Mouse (Mus musculus) layer of hippocampus, adult 9-10 months (tissue): Measurements from ENCODE around the gene Gm30191.
"Not testable (repeated sequence)": the region's sequence is repeated elsewhere in the genome, so short reads cannot be mapped to it uniquely, and the experiment has no call there.

ENCODE experiments used
- DNase-seq: peaks from one replicate; pipeline ENCODE4 v3.0.0; 2022; ENCODE audit warnings: low spot score

The Gm30191 gene

DNA sequence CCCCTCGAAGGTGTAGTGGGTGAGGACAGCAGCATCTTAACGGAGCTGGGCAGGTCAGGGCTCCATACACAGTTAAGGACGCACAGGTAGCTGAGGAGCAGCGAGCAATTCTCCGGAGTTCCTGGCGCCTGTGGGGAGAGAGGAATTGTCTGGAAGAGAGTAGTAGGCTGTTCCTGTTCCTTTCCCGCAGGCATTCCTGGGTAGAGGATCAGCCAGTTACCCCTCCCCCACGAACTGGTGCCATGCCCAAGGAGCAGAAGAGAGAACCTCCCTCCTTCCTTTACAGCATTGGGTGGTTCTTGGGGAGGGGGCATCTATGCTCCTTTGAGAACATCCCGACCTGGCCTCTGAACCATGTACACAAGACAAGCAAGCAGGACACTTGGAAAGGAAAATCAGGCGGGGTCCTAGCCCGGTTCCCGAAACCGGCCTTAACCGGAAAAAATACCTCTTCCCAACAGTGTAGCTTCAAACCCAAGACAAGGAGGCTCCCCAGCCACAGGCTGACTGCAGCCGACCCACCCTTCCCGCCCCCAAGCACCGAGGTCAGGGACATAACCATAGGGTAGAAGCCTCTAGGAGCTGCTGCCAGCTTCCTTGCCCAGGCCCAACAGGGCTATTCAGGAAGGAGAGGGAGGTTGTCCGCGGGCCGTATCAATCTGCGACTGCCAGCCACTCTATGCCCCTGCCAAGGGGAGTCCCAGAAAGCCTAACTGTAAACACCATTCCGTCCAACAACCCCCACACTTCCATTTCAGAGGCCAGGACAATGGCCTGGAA lies 5.6 kb downstream of the Gm30191 start:
- no peak for DNase-seq

DNA sequence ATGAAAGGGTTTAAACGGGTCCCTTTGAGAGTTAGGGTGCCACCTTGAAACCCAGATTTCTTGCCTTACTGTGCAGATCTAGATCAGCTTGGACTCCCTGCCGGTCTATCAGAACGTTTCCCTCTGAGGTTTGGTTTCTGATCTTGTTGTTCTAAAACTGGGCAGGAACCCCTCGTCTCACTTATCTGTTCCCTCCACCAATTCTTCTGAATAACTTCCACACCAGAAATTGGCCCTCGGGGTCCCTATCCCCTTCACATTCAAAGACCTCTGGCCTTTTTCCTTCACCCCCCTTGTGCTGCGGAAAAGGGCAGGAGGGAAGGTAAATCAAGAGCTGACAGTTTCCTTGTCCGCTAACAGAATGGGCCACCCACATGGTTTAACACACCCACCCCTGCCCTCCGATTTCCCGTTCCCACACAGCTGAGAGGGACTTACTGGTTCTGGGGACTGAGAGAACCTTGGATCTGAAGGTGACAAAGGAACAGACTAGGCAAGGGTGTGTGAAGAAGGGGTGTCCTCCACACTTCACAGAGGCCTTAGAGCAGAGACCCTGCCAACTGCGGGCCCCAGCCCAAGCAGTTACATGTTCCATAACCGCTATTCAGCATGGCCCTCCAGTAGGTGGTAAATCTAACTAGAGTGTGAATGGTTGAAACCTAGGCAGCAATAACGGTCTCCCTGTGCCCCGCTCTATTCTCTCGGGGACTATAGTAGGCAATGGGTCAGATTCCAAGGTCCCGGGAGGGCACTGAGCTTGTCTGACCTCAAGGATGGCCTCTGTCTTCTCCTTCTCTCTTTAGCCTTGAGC lies 6.4 kb downstream of the Gm30191 start:
- no peak for DNase-seq

DNA sequence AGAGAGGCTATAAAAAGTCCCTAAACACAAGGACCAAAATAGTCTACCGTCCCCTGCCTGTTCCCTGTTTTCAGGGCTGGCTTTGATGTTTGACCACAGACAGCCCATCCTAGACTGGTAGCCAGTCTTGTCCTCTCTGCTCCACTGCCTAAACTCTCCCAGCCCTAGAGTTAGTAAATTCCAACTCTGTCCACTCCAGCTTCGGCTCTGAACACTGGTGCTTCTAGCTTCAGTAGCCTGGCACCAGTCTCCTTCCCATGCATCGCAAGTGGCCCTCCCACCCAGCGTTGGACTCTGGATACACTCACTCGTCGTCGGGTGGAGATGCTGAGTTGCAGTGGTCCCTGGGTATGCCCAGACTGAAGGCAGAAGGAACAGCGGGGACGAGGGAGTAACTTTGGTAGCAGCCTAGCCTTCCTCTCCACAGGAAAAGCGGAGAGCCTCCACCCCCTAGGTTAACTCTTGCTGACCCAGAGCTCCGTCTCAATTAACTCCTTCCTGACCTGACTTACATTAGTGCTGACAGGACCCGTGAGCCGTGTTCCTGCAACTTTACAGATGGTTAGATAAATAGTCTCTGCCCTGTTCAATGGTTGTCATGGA lies 7.1 kb downstream of the Gm30191 start, which contains the start of gene Grrp1:
Gene Grrp1, minus strand, starts transcription at position 385 of the 603 bp plus-strand sequence.
- no peak for DNase-seq

DNA sequence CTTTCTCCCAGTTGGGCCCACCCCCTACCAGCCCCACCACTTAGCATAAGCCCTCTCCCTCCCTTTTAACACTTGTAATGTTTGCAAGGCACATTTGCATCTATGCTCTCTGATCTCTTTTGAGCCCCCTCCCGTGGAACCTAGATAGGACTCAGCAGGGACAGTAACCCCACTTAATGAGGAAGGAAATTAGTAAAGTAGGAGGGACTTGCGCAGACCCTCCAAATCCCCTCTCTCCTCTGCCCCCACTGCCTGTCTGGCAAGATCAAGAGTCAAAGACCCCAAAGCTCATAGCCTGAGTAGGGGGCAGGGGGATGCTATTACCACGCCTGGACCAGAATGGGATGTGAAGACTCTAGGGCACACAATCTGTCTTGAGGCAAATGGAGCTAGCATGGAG lies 8.1 kb downstream of the Gm30191 start:
- DNase-seq, result no peak

DNA sequence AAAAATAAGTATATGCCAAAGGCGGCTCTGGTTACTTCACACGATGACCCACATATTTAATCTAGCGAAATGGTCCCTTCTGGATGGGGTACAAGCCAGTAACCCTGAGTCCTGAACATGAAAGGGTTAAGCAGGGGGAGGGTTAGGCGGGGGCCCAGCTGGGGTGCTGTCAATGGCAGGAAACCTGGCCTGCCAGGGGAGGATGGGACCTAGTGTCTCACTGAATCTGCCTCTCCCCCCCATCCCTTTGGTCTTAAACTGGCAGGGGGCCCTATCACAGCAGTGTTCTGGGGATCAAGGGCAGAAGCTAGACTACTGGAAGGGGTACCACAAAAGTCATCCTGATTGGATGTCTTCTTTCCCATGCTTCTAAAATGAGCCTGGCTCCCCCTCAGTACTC lies 9.1 kb downstream of the Gm30191 start:
- DNase-seq, result no peak

DNA sequence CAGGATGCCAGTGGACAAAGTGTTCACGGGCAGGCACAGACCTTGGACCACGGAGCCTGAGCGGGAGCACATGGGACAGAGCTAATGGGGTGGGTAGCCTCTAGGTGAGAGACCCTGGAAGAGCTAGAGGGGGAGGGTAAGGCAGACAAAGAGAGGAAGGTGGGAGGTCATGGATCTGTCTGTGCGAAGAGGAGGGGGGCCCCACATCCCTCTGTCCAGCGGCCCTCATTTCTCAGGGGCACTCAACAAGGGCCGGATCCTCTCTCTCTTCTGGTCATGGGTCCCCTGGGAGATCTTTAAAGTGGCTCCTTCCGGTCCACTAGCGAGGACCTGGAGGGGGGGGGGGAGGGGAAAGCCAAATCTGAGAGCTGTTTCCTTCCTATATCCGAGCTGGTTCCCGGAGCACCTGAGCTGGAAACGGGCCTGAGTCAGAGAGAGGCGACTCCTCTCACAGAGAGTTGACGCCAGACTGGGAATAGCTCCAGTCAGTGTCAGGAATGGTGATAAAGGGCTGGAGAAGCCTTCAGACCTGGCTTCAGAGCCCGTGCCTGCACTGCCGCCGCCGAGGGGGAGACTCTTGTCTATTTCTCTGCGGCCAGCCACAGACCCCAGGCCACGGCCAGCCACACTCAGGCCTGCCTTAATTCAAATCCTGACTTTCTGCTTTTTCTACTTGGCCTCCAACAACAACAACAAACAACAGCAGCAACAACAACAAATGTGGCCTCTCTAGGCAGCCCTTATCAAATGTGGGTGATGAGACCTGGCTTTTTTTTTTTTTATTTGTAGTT lies 9.9 kb downstream of the Gm30191 start:
- DNase-seq, result no peak

DNA sequence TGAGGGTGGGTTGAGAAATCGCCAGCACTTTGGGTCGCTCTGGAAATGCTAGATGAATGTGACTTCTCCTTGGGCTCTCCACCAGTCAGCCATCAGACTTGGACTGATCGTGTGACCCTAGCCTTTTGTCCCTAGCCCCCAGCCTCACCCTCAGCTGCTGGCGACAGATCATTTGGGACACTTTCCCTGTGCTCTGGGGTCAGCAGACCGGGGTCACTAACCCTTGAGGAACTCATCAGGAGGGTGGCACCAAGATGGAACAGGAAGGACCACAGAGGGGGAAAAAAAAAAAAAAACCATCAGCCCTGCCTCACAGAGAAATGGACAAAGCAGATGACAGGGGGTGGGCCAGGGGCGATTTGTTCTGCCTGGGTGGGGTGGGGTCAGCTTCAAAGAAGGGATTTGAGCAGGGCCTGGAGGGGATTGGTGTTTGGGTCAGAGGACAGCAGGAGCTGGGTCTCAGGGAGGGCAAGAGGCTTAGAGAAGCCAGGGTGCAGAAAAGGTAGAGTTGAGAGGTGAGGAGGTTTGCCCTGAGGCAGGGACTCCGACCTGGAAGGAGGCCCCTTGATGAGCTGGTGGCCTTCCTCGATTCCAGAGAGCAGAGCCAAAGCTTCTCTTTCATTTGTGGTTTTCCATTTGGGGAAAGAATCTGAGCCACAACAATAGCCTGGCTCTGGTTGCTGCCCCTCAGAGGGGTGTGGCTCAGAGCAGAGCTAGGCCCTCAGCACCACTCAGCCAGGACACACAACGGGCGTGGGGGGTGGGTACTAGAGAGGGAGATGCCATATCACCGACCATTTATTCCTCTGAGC lies 10.7 kb downstream of the Gm30191 start:
- DNase-seq, result no peak

DNA sequence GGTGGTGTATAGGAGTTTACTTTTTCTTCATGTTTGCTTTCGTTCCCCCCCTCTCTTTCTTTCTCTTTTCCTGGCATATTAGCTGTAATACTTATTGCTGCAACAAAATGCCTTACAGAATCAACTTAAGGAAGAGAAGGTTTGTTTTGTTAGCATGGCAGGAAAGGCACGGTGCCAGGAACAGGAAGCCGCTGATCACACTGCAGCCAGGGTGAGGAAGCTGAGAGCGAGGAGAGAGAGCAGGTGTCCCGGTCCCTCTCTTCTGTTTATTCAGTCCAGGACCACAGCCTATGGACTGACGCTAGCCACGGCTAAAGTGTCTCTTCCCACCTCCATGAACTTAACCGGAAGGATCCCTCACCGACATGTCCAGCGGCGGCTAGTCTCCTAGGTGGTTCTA lies 11.6 kb downstream of the Gm30191 start:
- DNase-seq, result no peak

DNA sequence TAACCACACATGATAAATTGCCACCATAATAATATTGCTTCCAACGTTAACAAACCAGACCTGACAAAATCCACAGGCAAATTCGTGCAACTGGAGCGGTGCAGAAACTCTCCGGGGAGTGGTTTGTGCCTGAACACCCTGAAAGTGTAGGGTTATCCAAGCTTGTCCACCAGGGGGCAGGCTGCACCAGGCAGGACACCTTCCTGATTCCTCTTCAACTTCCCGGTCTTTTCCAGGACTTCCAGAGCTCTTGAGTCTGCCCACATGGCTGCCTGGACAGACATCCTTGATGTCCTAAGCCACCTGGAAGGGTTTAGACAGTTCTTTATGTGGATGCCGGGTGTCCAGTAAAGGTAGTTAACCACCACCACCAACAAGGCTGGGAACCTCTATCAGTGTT lies 16.5 kb downstream of the Gm30191 start:
- DNase-seq, result no peak

DNA sequence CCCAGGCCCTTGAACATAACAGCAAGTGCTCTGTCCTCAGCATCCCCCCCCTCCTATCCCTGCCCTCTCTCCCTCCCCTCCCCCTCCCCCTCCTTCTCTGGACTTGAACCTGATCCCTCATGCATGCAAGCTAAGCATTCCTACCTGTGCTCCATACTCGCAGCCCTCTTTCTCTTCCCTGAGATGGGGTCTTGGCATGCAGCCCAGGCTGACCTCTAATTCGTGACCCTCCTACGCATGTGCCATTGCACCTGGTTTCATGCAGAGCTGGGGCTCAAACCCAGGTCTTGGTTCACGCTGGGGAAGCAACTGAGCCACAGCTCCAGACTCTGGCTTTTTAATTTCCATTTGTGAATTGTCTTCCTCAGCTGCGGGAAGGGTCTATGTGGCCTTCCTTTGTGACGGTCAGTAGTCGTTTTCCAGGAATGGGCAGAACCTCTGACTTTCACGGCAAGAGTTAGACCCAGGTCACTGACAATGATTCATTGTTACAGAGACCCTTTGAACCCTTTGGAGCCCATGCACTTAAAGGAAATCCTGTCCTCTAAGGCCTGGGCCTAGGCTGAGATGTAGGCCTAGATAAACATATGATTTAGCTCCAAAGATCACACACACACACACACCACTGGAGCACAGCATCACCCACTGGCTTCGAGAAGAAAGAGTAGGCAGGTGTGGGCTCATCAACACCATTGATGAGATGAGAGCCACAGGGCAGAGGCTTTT lies 19.3 kb downstream of the Gm30191 start:
- DNase-seq, result no peak

DNA sequence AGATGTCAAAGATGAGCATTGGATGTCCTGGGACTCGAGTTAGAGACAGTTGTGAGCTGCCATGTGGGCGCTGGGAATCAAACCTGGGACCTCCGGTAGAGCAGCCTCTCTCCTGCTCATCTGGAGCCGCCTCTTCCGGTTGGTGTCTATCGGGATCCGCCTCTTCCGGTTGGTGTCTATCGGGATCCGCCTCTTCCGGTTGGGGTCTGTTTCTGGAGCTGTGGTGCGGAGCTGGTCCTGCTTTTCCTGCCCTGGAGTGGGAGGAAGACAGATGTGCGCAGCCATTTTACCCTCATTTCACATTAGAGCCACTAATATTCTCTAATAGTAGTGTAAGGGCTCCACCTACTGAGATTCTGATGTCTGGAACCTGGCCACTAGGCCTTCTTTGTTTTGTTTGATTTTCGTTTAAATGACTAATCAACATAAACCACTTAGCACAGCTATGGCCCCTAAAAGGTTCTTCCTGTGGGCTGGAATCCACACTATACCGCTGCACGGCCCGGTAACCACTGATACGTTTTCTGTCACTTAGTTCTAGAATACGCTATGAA lies 21.4 kb downstream of the Gm30191 start:
- DNase-seq, result no peak

DNA sequence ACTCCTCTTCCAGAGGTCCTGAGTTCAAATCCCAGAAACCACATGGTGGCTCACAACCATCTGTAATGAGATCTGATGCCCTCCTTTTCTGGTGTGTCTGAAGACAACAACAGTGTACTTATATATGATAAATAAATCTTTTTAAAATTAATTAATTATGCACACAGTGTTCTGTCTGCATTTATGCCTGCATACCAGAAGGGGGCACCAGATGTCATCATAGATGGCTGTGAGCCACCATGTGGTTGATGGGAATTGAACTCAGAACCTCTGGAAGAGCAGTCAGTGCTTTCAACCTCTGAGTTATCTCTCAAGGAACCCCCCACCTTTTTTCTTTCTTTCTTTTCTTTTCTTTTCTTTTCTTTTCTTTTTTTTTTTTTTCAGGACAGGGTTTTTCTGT lies 22.9 kb downstream of the Gm30191 start:
- DNase-seq, result not testable (repeated sequence)

DNA sequence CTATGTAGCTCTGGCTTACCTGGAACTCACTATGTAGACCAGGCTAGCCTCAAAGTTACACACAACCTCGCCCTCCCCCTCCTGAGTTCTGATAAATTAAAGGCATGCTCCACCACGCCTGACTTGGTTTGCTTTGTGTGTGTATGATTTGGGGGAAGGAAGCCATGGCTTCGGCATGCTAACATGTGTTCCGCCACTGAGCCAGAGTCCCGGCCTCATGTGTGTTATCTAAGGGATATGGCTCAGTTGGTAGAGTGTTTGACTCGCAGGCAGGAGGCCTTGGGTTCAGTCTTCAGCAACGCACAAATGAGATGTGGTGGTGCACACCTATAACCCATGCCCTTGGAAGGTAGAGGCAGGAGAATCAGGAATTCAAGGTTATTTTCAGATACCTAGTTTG lies 25.2 kb downstream of the Gm30191 start:
- no peak for DNase-seq

DNA sequence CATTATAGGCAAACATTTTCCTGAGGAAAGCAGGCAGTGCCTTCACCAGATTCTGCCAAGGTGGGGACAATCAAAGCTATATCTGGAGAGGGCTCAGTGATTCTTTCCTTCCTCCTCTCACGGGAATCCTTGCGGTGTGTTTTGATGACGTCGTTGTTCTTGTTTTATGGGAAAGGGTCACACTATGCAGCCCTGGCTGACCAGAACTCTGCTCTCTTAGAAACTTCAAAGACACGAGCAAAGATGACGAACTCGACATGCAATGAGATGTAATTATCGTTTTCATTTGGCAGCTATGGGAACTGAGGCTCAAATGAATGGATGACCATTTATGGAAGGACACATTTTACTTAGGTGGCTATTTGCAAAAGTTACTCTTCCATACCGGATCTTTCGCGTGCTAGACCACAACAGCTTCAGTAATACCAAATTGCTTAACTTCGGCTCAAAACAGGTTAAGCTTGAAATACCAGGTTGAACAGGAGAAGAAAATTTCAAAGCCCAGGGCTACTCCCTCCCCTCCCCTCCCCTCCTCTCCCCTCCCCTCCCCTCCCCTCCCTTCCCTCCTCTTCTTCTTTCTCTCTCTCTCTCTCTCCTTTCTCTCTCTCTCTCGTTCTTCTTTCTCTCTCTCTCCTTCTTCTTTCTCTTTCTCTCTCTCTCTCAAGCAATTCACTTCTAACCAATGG lies 26.1 kb downstream of the Gm30191 start:
- DNase-seq, result no peak

DNA sequence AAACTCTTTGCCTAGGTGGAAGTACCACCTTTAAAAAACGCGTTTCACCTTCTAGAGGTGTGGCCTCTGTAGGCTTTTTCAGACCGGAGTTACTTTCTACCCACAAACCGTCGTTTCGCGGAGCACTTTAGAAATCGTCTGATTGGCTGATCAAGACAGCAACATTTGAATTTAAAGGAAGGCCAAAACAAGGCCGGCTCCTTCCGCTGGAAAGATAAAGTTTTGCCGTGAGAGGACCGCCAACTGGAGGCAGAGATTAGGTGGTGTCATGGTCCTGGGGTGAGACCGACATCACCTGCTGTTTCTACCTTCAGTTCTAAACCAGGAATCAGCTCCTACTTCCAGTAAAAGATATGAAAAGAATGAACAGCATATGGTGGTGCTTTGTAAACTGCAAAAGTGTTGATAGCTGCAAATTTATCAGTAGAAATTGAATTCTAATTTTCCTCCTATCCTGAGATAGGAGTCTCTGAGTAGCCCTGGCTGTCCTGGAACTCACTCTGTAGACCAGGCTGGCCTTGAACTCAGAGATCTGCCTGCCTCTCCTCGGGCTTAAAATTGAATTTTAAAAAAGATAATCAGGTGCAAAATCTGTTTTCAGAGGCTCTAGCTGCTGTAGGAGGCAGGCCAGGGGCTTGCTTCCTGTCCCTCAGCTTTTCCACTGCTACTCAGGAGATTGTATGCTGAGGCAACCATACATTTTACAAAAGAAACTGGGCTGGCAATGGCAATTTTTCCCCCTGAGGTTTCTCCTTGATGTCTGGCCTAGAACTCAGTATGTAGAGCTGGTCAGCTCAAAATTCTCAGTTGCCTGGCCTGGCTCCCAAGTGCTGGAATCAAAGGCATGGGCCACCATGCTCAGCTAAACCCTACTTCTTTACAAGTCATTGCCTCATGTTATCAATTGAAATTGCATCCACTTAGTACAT lies 26.9 kb downstream of the Gm30191 start:
- DNase-seq, result no peak

DNA sequence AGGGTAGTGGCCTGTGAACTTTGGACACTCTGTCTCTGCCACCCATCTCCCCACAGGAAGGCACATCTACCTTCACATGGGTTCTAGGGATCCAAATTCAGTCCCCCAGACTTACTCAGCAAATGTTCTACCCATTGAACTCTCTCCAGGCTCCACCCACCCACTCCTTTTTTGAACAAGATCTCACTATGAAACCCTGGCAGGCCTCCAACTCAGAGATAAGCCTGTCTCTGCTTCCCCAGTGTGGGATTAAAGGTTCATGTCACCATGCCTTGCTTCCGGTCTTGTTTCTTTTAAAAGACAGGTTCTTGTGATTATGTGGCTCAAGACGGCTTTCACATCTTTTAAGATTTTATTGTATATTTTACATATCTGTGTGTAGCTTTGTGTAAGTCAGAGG lies 38.2 kb downstream of the Gm30191 start:
- DNase-seq, result no peak

DNA sequence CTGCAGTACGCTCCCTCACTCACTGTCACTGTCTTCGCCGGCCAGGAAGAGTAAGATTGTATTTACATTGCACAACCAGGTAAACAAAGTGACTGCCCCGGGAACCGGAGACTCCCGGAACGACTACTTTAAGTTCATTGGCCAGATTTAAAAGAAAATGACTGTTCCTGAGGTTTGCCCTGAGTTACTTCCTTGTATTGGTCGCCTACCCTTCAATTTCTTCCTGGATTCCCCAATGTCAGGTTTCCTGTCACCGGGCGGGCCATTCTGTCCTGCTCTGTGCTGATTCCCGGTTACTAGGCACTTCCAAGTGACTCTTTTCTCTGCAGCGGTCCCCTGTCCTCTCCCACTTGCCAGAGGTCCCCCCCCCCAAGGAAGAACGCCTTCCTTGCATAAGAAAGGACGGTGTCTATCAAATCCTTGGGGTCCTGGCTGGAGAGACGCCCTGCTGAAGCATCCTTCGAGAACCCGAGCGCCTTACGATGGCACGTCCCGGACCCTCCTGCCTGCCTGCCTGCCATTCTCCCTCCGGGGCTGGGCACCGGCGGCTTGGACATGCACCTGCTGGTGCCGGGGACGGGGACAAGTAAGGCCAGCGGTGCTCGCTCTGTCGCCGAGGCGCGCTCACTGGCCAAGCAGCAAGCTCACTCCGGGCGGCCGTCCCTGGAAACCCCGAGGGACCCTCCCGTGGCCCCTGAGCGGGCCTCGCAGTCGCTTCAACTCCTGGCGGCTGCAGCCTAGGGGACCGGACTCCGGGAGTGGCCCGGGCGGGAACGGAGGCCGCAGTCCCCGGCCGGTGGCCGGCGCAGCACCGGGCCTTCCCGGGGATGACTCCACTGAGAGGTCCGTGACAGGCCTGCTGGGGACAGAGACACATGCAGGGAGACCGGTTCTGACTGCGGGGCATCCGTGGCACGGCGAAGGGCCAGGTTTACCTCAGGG lies 39.8 kb downstream of the Gm30191 start:
- DNase-seq, result no peak
